Mouse (Mus musculus): Measurements from ENCODE around the gene Tmem235.

- no peak for TF ChIP-seq CTCF (IDR thresholded peaks at IDR 0.05; ENCODE audit: control insufficient read depth, insufficient read depth, insufficient read length)
- TF ChIP-seq MYOG (IDR thresholded peaks at IDR 0.05; ENCODE audit: control insufficient read depth, extremely low read depth, insufficient read length), result no peak
- TF ChIP-seq USF1 (IDR thresholded peaks at IDR 0.05; ENCODE audit: low read depth), result no peak
- TF ChIP-seq CEBPB (IDR thresholded peaks at IDR 0.05; ENCODE audit: low read depth), result peak; percentile 40
- TF ChIP-seq MYOD1 (IDR thresholded peaks at IDR 0.05; ENCODE audit: control insufficient read depth, insufficient read length, low read depth), result no peak
- TF ChIP-seq FOSL1 (IDR thresholded peaks at IDR 0.05; ENCODE audit: insufficient read depth, low read length, poor library complexity, severe bottlenecking), result no peak
Measured at GRCm38 (mm10) chr11:117830401-117830800, 30.2 kb upstream of the Tmem235 start.
